Mouse (Mus musculus) ES-CJ7 (cell line): ENCODE data around the gene Bspry.
"Not testable (repeated sequence)": the region's sequence is repeated elsewhere in the genome, so short reads cannot be mapped to it uniquely, and the experiment has no call there.

Experiments used
- DNase-seq: peaks from one replicate; pipeline ENCODE4 v3.0.0; 2011; ENCODE audit warnings: low read depth, low spot score

Gene Bspry

GRCm38 (mm10) chr4:62479937-62480708 lies at the start of gene Bspry:
TSS of gene Bspry (plus strand) at chr4:62480053.
- DNase-seq: peak; percentile 77

GRCm38 (mm10) chr4:62430678-62431077 lies 49.2 kb upstream of the Bspry start:
- no peak for DNase-seq

GRCm38 (mm10) chr4:62431522-62431921 lies 48.3 kb upstream of the Bspry start:
- DNase-seq: no peak

DNA sequence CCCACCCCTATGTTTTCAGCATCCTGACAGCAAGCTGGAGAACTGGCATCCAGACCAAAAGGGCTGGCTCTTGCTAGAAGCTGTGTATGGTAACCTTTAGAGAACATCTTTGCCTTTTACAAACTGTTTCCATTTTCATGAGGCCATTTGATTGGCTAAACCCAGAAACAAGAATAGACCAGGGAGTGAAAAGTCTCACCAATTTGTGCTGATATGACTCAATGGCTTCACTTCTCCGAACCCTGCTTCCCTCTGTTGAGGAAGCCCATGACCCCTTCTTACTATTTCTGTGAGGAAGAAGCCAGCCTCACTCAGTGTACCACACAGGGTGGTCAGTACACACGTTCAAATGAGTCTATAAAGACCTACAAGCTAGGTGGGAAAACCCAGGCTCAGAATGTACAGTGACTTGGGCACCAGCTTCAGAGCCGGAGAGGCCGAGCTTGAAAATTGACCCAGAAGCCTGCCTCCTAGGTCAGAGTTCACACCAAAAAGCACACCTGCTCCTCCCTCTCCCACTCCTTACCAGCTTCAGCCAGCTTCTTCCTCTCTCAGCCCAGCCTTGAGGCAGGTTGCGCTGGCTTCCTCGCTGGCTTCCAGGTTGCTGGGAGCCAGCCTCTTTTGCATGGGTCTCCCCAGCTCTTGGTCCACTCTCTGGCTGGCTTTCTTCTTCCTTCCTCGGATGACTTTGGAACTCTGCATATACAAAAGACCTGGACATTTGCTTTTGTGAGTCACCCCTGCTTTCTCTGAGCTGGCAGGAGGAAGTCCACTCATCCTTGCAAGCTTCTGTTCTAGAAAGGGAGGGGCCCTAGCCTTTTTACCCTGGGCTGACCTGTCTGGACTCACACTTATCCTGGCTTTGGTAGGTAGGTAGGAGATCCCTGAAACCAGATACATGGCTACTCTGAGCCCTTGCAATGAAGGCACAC lies 45.6 kb upstream of the Bspry start:
- no peak for DNase-seq

DNA sequence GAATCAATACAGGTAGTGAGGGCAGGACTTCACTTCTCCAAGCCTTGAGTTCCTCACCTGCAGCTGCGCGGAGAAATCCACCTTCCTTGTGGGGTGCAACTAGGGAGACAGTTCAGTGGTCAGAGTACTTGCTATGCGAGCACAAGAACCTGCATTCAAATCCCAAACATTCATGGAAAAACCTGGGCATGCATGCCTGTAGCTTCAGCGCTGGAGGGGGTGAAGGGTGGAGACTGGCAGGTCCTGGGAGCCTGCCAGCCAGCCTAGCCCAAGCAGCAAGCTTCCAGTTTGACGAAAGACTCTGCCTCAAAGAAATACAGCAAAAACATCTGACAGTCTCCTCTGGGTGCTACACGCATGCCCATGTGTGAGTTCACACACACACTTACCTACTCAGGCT lies 44.8 kb upstream of the Bspry start, which contains the start of gene Rnf183:
Rnf183 (minus strand) TSS at position 172 of the 400 bp plus-strand sequence.
- no peak for DNase-seq

DNA sequence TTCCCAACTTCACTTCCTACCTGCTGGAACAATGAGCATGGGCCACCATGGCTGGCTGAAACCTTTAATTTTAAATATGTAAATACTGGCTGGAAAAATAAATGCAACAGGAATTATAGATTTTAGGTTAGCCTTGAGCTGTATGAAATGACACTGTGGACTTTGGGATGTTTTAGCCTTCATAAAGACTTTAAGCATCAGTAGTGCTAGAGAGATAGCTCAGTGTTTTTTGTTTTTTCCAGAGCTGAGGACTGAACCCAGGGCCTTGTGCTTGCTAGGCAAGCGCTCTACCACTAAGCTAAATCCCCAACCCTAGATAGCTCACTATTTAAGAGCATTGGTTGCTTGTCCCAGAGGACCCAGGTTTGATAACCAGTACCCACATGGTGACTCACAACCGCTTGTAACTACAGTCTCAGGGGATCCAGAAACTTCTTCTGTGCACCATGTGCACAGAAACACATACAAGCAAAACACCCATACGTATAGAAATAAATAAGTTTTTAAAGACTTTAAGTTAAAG lies 42.5 kb upstream of the Bspry start:
- DNase-seq: no peak

DNA sequence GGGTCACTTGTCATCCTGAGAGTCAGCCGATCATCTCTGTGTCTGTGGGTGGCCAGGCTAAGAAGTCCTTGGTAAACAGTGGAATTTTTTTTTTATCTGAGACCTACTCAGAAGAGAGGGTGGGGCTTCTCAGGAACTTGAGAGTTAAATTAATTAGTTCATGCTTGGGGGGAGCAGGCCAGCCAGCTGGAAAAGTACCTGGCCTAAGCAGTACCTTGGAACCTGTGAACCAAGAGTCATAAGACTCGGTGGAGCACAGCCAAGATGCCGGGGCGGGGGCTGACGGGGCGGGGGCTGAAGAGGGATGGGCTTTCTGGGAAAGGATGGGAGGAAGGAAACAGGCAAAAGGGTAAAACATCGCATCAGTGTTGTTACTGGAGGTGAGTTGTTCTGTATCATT lies 42.0 kb upstream of the Bspry start:
- no peak for DNase-seq

- DNase-seq: no peak
Observed at GRCm38 (mm10) chr4:62439793-62440192, 40.1 kb upstream of the Bspry start.

DNA sequence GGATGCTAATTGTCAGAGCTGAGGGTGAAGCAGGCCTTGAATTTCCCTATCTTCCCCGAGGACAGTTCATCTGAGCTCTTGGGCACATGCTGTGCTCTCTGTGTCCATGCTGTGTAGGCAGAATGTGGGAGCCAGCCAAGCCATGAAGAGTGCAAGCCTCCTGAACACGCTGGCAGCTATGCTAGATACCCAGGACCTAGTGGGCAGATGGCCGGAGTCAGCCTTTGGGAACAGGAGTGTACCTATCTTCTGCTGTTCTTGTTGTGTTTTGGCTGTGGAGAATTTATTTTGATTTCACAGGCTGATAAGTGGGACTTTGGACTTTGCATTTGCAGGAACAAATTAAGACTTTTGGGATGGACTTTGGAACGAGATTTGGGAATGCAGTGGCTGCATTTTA lies 39.3 kb upstream of the Bspry start:
- DNase-seq: no peak

- no peak for DNase-seq
Observed at GRCm38 (mm10) chr4:62440986-62441385, 38.9 kb upstream of the Bspry start.

- peak; percentile 50 for DNase-seq
Observed at GRCm38 (mm10) chr4:62454995-62455394, 24.9 kb upstream of the Bspry start.

DNA sequence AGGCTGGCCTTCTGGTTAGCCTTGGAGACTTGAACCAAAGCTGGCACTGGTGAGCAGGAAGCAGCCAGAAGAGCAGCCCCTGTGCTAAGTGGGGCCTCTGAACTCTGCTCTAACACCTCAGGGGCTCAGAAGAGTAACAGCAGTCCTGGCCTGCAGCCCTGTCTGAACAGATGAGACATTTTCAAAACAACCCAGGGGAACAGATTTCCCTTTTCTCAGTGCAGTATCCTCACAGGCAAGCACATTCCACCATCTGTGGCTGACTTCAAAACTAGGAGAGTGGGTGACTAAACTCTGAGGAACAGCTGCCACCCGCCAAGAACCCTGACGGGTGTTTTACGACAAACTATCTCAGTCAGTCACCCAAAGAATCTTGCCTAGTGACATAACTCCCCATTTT lies 20.8 kb upstream of the Bspry start:
- DNase-seq: no peak

DNA sequence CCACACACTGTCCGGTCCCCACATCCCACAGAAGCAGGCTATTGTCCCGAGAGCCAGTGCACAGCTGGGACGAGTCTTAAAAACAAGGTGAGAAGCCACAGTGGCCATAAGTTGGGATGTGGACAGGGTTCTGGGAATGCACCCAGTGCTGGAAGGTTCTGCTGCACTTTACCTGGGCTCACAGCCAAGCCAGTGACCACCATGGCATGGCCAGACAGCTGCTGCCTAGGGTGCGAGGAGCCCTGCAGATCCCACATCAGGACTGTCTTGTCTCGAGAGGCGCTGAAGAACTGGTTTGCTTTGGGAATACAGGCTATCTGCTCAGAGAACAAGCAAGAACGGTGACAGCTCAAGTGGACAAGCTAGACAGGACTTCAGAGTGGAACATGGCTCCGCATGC lies 19.5 kb upstream of the Bspry start:
- DNase-seq: no peak

GRCm38 (mm10) chr4:62463124-62463523 lies 16.7 kb upstream of the Bspry start:
- DNase-seq: no peak

DNA sequence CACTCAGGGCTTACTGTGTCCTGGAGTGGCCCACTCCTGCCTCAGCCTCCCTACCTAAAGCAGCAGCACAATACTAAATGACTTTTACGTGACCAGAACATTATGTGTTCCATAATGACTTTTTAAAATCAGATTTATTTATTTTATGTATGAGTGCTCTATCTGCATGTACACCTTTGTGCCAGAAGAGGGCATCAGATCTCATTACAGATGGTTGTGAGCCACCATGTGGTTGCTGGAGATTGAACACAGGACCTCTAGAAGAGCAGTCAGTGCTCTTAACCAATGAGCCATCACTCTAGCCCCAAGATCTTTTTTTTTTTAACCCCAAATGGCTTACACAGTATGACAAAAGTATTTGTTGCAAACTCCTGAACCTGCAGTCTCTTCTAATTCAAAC lies 11.7 kb upstream of the Bspry start:
- DNase-seq: peak; percentile 56

DNA sequence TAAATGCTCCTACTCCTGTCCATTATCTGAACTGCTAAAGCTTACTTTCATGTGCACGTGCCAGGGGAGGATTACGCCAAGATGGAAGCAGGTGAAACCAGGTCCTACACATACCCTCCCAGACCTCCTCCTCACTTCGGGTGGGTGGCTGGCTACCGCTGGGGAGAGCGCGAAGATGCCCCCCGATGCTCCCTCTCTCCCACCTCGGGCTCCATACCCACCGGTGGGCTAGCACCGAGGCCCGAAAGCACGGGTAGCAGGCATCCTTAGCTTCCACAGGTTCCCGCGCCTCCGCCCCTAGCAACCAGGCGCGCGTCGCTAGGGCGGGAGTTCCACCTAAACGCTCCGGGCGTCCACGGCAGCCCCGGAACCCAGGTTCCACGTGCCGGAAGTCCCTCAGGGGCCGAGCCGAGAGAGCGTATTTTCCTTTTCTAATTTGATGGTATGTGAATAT lies 9.2 kb upstream of the Bspry start, which contains the start of gene Wdr31:
Wdr31 (minus strand) TSS at position 299 of the 454 bp plus-strand sequence.
- peak; percentile 82 for DNase-seq

GRCm38 (mm10) chr4:62472071-62472470 lies 7.8 kb upstream of the Bspry start:
- DNase-seq: no peak

DNA sequence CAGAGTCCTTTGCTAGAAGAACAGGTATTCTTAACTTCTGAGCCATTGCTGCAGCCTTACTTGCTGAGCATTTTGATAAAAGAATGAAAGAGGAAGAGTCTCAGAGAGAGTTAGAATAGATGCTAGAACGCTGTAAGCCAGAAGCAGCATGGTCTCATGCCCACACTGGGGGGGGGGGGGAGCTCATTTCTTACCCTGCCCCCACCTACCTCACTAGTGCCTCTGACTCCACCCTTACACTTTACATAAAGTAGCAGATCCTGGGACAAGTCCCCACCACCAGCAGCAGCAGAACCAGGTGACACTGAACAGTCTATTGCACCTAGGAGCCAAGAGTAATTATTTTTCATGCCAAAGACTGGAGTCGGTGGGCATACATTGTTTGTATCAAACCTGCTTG lies 4.7 kb upstream of the Bspry start:
- DNase-seq: no peak

DNA sequence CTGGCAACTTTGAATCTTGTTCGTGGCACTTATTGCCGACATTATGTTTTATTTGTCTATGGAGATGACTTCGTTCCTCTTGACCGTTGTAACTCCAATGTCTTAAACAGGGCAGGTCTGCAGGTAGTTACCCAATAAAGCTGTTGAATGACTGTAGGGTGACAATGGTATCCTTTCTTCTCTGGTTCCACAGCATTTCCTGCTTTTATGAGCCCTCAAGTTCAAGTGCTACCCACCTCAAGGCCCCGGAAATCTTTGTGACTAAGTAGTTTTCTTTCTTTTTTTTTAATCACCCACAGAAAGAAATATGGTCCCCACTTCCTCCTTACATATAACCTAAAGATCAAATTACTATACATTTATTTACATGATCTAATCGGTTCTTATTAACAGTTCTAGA lies 4.1 kb upstream of the Bspry start:
- DNase-seq: no peak

DNA sequence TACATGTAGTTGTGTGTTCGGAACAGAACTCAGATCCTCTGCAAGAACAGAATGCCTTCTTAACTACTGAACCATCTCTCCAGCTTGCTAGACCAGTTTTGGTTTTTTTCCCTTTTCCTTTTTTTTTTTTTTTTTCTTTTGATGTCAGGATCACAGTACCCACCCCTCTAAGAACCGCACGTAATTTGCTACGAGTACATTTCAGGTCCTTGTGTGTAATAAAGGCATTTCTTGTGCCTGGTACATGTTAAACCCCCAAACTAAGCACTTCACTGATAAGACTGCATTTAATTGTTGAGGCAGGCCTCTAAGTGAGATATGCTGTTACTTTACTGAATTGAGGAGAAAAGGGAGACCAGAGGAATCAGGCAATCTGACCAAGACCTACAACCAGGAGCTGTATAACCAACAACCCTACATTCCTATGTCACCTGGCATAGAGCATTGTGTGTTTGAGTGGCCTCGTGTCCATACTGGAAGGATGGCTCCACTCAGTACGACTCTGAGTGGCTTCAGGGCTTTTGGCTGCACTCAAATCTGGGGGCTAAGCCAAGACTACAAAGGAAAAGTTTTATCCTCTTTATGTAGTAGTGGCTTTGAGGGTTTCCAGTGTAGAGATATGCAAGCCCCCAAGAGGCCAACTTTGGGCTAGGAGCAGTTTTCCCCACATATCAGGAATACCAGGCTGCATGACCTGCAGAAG lies 2.2 kb upstream of the Bspry start:
- no peak for DNase-seq

DNA sequence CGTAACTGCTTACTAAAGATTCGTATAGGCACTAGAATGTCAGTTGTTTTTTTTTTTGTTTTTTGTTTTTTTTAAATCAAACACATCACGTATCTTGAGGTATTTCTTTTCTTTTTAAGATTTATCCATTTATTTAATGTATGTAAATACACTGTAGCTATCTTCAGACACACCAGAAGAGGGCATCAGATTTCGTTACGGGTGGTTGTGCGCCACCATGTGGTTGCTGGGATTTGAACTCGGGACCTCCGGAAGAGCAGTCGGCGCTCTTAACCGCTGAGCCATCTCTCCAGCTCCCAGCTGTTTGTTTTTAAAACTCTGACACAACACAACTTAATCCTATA lies 288 bp upstream of the Bspry start:
- not testable (repeated sequence) for DNase-seq
